22 mouse cellular contexts compared by ENCODE assay signal in genomic region chr9:104777780-104778179, GRCm38 (mm10).
"Had no signal": no experiment of that assay in that cellular context is flagged by ENCODE, and none has a peak within 500 bp of the region (broad histone marks: within the 10 kb centered on the region; RNA-seq: fewer than 3 reads in every experiment).

No protein-coding gene starts in this region.

- H3K4me3 ChIP-seq: intestine, embryonic 15.5 days; kidney, embryonic 15.5 days; limb, embryonic 12.5 days; limb, embryonic 15.5 days; lung, embryonic 15.5 days; megakaryocyte, embryonic 14.5 days; midbrain, embryonic 10.5 days; midbrain, embryonic 13.5 days; myocyte; neural tube, embryonic 13.5 days had no signal

- DNase-seq: kidney, adult 11 months; kidney, adult 8-10 months; kidney, postnatal 10 days; kidney, postnatal 36 days; lung, adult 18-20 months; lung, postnatal 10 days; lung, postnatal 36 days; thymus, adult 2 months; thymus, postnatal 14 days; thymus, postnatal 4 days had no signal

- H3K4me1 ChIP-seq: intestine, embryonic 15.5 days; kidney, embryonic 15.5 days; limb, embryonic 12.5 days; limb, embryonic 15.5 days; lung, embryonic 15.5 days; megakaryocyte, embryonic 14.5 days; midbrain, embryonic 10.5 days; neural tube, embryonic 13.5 days had no signal

- ATAC-seq: intestine, embryonic 15.5 days; midbrain, embryonic 13.5 days; midbrain, embryonic 16.5 days had no signal

- H3K27ac ChIP-seq: intestine, embryonic 15.5 days; kidney, embryonic 15.5 days; limb, embryonic 12.5 days; limb, embryonic 15.5 days; liver, embryonic 14.5 days; lung, embryonic 15.5 days; midbrain, embryonic 10.5 days; midbrain, embryonic 13.5 days; neural tube, embryonic 13.5 days had no signal
